Mouse (Mus musculus) forebrain, embryonic 10.5 days (tissue): Measurements from ENCODE around the gene Fbxo33. TPM values are rescaled to one million over a fixed set of nuclear protein-coding genes. Genes with fewer than 3 reads are reported as not detected.
"Not testable (repeated sequence)": the region's sequence is repeated elsewhere in the genome, so short reads cannot be mapped to it uniquely, and the experiment has no call there.

Source experiments
- DNase-seq: peaks from one replicate; pipeline ENCODE4 v3.0.0-alpha.2; 2017; ENCODE audit warnings: low spot score; ENCODE audit errors: extremely low spot score
- H3K27ac ChIP-seq: fragments of 300-500 bp; sonication (generic); 2 replicates; pipeline ENCODE4 v1.5.1; 2016; ENCODE audit warnings: mild to moderate bottlenecking
- H3K27me3 ChIP-seq: fragments of 300-500 bp; sonication (generic); 2 replicates; pipeline ENCODE4 v1.6.1; 2016; ENCODE audit warnings: mild to moderate bottlenecking; ENCODE audit not compliant: poor library complexity, severe bottlenecking
- H3K36me3 ChIP-seq: fragments of 300-500 bp; sonication (generic); replicated peaks from 2 replicates; pipeline ENCODE4 v1.6.1; 2016; ENCODE audit warnings: mild to moderate bottlenecking, moderate library complexity
- H3K4me1 ChIP-seq: fragments of 300-500 bp; sonication (generic); 2 replicates; pipeline ENCODE4 v1.6.1; 2016
- H3K4me3 ChIP-seq: fragments of 300-500 bp; sonication (generic); 2 replicates; pipeline ENCODE4 v1.5.1; 2016; ENCODE audit warnings: mild to moderate bottlenecking, moderate library complexity
- H3K9me3 ChIP-seq: fragments of 300-500 bp; sonication (generic); 2 replicates; pipeline ENCODE4 v1.6.1; 2016; ENCODE audit warnings: mild to moderate bottlenecking, moderate library complexity
- WGBS: fragments of 180-500 bp; shearing (Covaris S2); methylation state at CpG from one replicate; pipeline ENCODE4 v1.1.7; 2016; 5-methylcytosine and 5-hydroxymethylcytosine counted together
- polyA plus RNA-seq: library from polyadenylated mRNA; unstranded; fragments of >200 nt; fragmentation: Nextera tagmentation; extraction: Ambion mirVana; gene quantifications from 2 replicates; pipeline ENCODE4 v1.2.1, GENCODE M21; 2016

Fbxo33 gene
- polyA plus RNA-seq, result 5.0 and 6.1 TPM in 2 replicates

- H3K27ac ChIP-seq, result peak within 1 kb of the TSS; percentile 96
- H3K36me3 ChIP-seq, result no peaks in the 10 kb centered on the region
- no peaks in the 10 kb centered on the region for H3K9me3 ChIP-seq
- peaks cover 14% of the 10 kb centered on the region for H3K4me1 ChIP-seq
- WGBS, result 1% methylated on average over 108 of the region's 109 CpGs
- H3K27me3 ChIP-seq, result no peaks in the 10 kb centered on the region
- H3K4me3 ChIP-seq, result peak within 1 kb of the TSS; percentile 84
- DNase-seq, result peak; percentile 100
Observed at GRCm38 (mm10) chr12:59219325-59220225, at the start of gene Fbxo33. TSS of gene Fbxo33 (minus strand) at chr12:59219725.

GRCm38 (mm10) chr12:59265942-59266231, 46.4 kb upstream of the Fbxo33 start:
- Histone ChIP-seq H3K9me3 (no peaks in the 10 kb centered on the region), H3K27ac (no peak overlapping the region), H3K4me3 (no peak overlapping the region), H3K36me3 (no peaks in the 10 kb centered on the region), H3K27me3 (no peaks in the 10 kb centered on the region), H3K4me1 (no peaks in the 10 kb centered on the region; the same call in 1 of the 2 replicates)
- no peak for DNase-seq
- WGBS, result 86% methylated on average over 4 of the region's 4 CpGs

GRCm38 (mm10) chr12:59265207-59265941, 45.8 kb upstream of the Fbxo33 start:
- peak; percentile 27 for DNase-seq
- Histone ChIP-seq H3K27ac (no peak overlapping the region), H3K4me1 (no peaks in the 10 kb centered on the region; the same call in 1 of the 2 replicates), H3K27me3 (no peaks in the 10 kb centered on the region), H3K36me3 (no peaks in the 10 kb centered on the region), H3K9me3 (no peaks in the 10 kb centered on the region), H3K4me3 (no peak overlapping the region; the same call in 1 of the 2 replicates)
- 38% methylated on average over 15 of the region's 15 CpGs for WGBS

GRCm38 (mm10) chr12:59262841-59263240, 43.3 kb upstream of the Fbxo33 start:
- no peak overlapping the region for H3K4me3 ChIP-seq
- H3K27ac ChIP-seq, result no peak overlapping the region
- no peak for DNase-seq
- no peaks in the 10 kb centered on the region for H3K36me3 ChIP-seq
- H3K4me1 ChIP-seq, result no peaks in the 10 kb centered on the region; the same call in 1 of the 2 replicates
- 92% methylated on average over 3 of the region's 3 CpGs for WGBS
- no peaks in the 10 kb centered on the region for H3K27me3 ChIP-seq
- no peaks in the 10 kb centered on the region for H3K9me3 ChIP-seq

GRCm38 (mm10) chr12:59260798-59261197, 41.3 kb upstream of the Fbxo33 start:
- no peaks in the 10 kb centered on the region for H3K9me3 ChIP-seq
- WGBS, result 81% methylated on average over 2 of the region's 2 CpGs
- H3K36me3 ChIP-seq, result no peaks in the 10 kb centered on the region
- no peak for DNase-seq
- H3K4me3 ChIP-seq, result no peak overlapping the region
- no peaks in the 10 kb centered on the region; the same call in 1 of the 2 replicates for H3K4me1 ChIP-seq
- H3K27me3 ChIP-seq, result no peaks in the 10 kb centered on the region
- H3K27ac ChIP-seq, result no peak overlapping the region

- DNase-seq, result no peak
- Histone ChIP-seq H3K4me1 (no peaks in the 10 kb centered on the region), H3K27me3 (no peaks in the 10 kb centered on the region), H3K4me3 (no peak overlapping the region), H3K36me3 (no peaks in the 10 kb centered on the region), H3K27ac (no peak overlapping the region), H3K9me3 (no peaks in the 10 kb centered on the region)
Observed at GRCm38 (mm10) chr12:59260362-59260761, 40.8 kb upstream of the Fbxo33 start.

GRCm38 (mm10) chr12:59259015-59259414, 39.5 kb upstream of the Fbxo33 start:
- Histone ChIP-seq H3K27me3 (no peaks in the 10 kb centered on the region), H3K9me3 (no peaks in the 10 kb centered on the region), H3K36me3 (no peaks in the 10 kb centered on the region), H3K4me3 (no peak overlapping the region), H3K27ac (no peak overlapping the region), H3K4me1 (no peaks in the 10 kb centered on the region)
- 91% methylated on average over 5 of the region's 5 CpGs for WGBS
- DNase-seq, result no peak

- Histone ChIP-seq H3K36me3 (no peaks in the 10 kb centered on the region), H3K4me3 (no peak overlapping the region), H3K4me1 (no peaks in the 10 kb centered on the region), H3K27me3 (no peaks in the 10 kb centered on the region), H3K9me3 (no peaks in the 10 kb centered on the region), H3K27ac (no peak overlapping the region)
- 86% methylated on average over 2 of the region's 2 CpGs for WGBS
- no peak for DNase-seq
Observed at GRCm38 (mm10) chr12:59250259-59250827, 30.8 kb upstream of the Fbxo33 start.

GRCm38 (mm10) chr12:59248969-59249368, 29.4 kb upstream of the Fbxo33 start:
- no peaks in the 10 kb centered on the region for H3K36me3 ChIP-seq
- no peaks in the 10 kb centered on the region for H3K9me3 ChIP-seq
- H3K4me1 ChIP-seq, result no peaks in the 10 kb centered on the region
- WGBS, result 69% methylated on average over 1 of the region's 1 CpGs
- no peak for DNase-seq
- H3K27ac ChIP-seq, result no peak overlapping the region
- H3K27me3 ChIP-seq, result no peaks in the 10 kb centered on the region
- no peak overlapping the region for H3K4me3 ChIP-seq

- H3K27ac ChIP-seq, H3K9me3 ChIP-seq, H3K36me3 ChIP-seq, H3K4me3 ChIP-seq, H3K4me1 ChIP-seq, DNase-seq, H3K27me3 ChIP-seq: not testable (repeated sequence)
- 91% methylated on average over 8 of the region's 8 CpGs for WGBS
Observed at GRCm38 (mm10) chr12:59241031-59241430, 21.5 kb upstream of the Fbxo33 start.

GRCm38 (mm10) chr12:59238434-59238833, 18.9 kb upstream of the Fbxo33 start:
- H3K36me3 ChIP-seq, result no peaks in the 10 kb centered on the region
- no peaks in the 10 kb centered on the region for H3K9me3 ChIP-seq
- no peak overlapping the region for H3K27ac ChIP-seq
- H3K4me3 ChIP-seq, result no peak overlapping the region
- DNase-seq, result no peak
- no peaks in the 10 kb centered on the region for H3K4me1 ChIP-seq
- WGBS, result 89% methylated on average over 5 of the region's 5 CpGs
- no peaks in the 10 kb centered on the region for H3K27me3 ChIP-seq

- Histone ChIP-seq H3K4me3 (no peak overlapping the region), H3K9me3 (no peaks in the 10 kb centered on the region), H3K4me1 (no peaks in the 10 kb centered on the region), H3K36me3 (no peaks in the 10 kb centered on the region), H3K27ac (no peak overlapping the region), H3K27me3 (no peaks in the 10 kb centered on the region)
- WGBS, result 92% methylated on average over 5 of the region's 5 CpGs
- DNase-seq, result no peak
Observed at GRCm38 (mm10) chr12:59228401-59228800, 8.9 kb upstream of the Fbxo33 start.
